Mouse (Mus musculus): ENCODE measurements around the gene Thg1l. TPM values are rescaled to one million over a fixed set of nuclear protein-coding genes. Genes with fewer than 3 reads are reported as not detected.

Gene Thg1l
- total RNA-seq, 1 experiment from 2014 or later, result 6.2 TPM

Other genes with a start within 250 kb of the Thg1l start
- gene Clint1, start 103.4 kb downstream of the Thg1l start, total RNA-seq (2017), result 148 to 190 TPM (median 173 TPM) in 3 replicates
- 2.2 to 3.4 TPM (median 2.6 TPM) in 3 replicates for gene Lsm11, start 10.6 kb downstream of the Thg1l start, total RNA-seq (2017)
- not detected in 3 replicates for gene Sox30, start 24.8 kb upstream of the Thg1l start, total RNA-seq (2017)
- 7.1 to 33.7 TPM (median 17.4 TPM) in 3 replicates for gene Gm12166, start 96.8 kb upstream of the Thg1l start, total RNA-seq (2017)
- 7.8 to 13.7 TPM (median 10.7 TPM) in 3 replicates for gene Adam19, start 100.5 kb upstream of the Thg1l start, total RNA-seq (2017)
- gene Nipal4, start 211.0 kb upstream of the Thg1l start, total RNA-seq (2017), result not detected in 3 replicates

All from monocyte, adult 5-6 weeks (primary cell).